Mouse (Mus musculus) left cerebral cortex, postnatal 10 days (tissue): ENCODE data around the gene Spcs2. TPM values are rescaled to one million over a fixed set of nuclear protein-coding genes. Genes with fewer than 3 reads are reported as not detected.
"Not testable (repeated sequence)": the region's sequence is repeated elsewhere in the genome, so short reads cannot be mapped to it uniquely, and the experiment has no call there.

ENCODE experiments used
- DNase-seq, 2 experiments: peaks; one replicate each; pipeline ENCODE4 v3.0.0; 2021 to 2022; ENCODE audit warnings: low spot score in 2 of 2, mixed read lengths in 1 of 2; ENCODE audit errors: extremely low spot score in 1 of 2
- intact Hi-C: fragments of 180-260 bp; cut with DNase I; formaldehyde crosslinking; loops from one replicate; pipeline ENCODE4 v1.15.1; 2025
- total RNA-seq, 2 experiments: library from RNA; stranded (reverse); gene quantifications; 2 replicates each; pipeline ENCODE4 v1.2.3; 2021

Gene Spcs2
- total RNA-seq, 2 experiments from 2014 or later = 79.7 to 86.7 TPM

- no peak for DNase-seq
- intact Hi-C loops = no loop called here
These were observed 29.4 kb downstream of the Spcs2 start for GRCm38 (mm10) chr7:99833846-99834222.

DNA sequence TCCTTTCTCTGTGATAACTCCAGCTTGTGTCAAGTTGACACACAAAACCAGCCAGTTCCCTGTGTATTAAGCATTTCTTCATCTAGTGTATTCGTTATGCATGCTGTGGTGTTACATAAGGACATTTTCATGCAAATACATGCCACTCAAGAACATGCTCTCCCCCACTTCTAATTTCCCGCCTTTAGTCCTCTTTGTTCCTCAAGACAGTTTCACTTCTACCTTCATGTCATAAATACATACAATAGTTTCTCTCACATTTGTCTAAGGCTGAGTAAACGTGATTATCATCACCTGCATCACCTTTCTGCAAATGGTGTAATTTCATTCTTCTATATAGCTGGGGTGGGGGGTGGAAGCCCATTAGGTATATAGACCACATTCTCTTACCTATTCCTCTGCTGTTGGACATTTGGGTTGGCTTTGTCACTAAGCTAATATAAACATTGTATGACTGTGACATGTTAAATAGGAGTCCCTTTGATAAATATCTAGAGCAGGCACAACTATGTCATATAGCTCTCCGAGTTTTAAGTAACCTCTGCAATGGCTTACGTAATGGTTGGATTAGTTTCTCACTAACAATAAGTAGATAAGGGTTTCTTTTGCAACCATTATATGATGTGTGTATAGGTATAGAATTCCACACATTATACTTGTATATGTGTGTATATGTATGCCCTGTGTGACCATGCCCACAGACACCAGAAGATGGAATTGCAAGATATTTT is 30.0 kb downstream of the Spcs2 start:
- intact Hi-C loops = no loop called here
- DNase-seq = no peak

GRCm38 (mm10) chr7:99828083-99828570 is 35.1 kb downstream of the Spcs2 start, which contains the start of gene Neu3:
Neu3 (minus strand) TSS chr7:99828417.
- DNase-seq = peak; percentile 83 to 95
- intact Hi-C loops = no loop called here

DNA sequence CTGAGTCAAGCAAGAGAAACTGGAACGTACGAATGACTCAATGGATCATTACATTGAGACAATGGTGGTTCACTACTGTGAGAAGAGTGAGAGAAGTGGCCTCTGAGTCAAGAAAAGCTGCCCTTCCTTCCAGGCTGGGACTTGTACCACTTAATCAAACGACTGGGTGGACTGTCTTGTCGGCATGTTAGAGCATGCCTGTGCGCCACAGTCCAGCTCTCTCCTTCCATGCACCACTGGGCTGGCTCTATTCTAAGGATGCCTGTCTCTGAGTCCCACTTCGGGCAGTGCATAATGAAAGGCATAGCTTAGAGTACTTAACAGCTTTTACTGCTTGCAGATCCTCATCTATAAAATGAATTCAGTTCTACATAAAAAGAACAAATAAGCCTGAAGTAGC is 37.2 kb downstream of the Spcs2 start:
- DNase-seq = no peak
- intact Hi-C loops = no loop called here

DNA sequence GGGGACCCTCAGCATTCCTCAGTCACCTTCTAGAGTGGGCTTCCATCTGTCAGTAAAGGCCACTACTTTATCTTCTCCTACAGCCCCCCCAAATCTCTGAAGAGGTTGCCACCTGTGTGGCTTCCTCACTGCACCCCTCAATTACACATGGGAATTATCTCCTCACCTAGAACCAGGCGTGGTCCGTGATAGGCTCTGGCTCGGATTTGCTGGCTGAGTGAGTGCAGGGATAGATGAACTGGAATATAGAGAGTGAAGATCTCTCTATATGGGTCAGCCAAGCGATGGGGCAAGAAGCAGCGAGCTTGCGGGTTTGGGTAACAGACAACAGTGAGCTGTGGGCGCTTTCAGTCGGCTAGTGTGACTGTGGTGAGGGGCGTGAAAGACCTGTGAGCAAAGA is 37.8 kb downstream of the Spcs2 start:
- no peak for DNase-seq
- intact Hi-C loops = no loop called here

DNA sequence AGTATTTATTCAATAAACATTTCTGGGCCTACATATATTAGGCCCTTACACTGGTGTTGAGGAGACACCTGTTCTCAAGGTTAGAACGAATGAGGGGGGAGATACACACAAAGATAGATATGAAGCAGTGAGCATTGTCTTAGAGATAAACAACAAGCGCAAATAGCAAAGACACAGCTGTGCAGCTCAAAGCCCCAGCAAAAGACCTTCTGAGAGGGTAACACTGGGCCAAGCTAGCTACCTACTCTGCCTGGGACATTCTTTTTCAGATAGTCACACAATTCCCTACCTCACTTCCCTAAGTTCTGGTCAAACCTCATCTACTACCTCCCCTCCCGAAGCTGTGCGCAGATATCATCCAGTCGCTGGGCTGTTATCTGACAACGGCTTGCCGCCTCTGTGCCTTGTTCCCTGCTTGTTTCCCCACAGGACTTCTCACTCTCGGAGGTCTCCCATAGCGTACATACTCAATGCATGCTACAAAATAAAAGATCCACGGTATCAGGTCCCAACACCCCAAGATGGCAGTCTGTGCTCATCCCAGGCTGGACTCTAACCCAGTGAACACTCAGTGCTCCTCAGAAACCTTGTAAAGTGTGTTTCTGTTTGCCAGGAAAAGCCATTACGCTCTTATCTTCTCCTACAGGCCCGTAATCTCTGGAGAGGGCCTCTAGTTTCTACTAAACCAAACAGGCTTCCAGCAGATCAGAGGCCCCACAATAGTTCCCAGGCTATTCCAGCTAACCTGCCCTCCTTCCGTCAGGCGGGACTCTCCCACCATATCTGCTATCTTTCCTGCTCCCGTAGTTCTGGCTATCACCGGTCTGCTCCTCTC is 38.4 kb downstream of the Spcs2 start:
- intact Hi-C loops = no loop called here
- no peak for DNase-seq

DNA sequence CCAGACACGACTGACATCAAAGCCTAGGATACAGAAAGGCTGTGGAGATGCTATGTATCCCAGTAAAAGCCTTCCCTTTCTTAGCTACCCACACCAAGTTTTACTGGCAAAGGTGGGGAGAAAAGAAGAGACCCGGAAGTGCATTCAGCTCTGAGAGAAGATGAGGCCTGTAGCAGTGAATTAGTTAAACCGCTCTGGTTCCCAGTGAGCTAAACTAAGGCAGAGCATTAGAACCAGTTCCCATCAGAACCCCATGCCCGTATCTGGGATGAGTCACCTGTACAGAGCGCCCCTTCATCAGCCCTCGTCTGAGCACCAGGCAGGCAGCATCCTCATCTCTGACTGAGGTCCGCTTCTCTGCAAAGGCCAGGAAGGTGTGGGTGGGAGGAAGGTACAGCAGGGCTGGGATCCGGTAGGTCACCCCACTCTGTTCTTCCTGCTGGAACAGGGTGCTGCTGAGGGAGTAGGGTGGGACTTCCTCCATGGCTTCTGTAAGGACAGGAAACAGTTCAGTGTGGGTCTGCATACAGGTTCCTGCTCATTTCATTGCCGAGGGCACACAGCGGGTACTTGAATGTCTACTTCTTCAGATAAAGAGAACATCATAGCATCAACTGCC is 40.1 kb downstream of the Spcs2 start:
- intact Hi-C loops = no loop called here
- DNase-seq = no peak

GRCm38 (mm10) chr7:99822426-99822825 is 40.8 kb downstream of the Spcs2 start:
- intact Hi-C loops = no loop called here

GRCm38 (mm10) chr7:99821953-99822352 is 41.3 kb downstream of the Spcs2 start:
- DNase-seq = no peak
- intact Hi-C loops = no loop called here

More at GRCm38 (mm10) chr7:99822426-99822825, 40.8 kb downstream of the Spcs2 start:
- no peak for DNase-seq

GRCm38 (mm10) chr7:99818181-99818725 is 45.0 kb downstream of the Spcs2 start:
- intact Hi-C loops, DNase-seq: not testable (repeated sequence)

- intact Hi-C loops = loop anchor here (5.0 kb wide), 1 partner anchor 59 kb away; no protein-coding TSS in a partner anchor
- DNase-seq = no peak
These were observed 49.9 kb downstream of the Spcs2 start for GRCm38 (mm10) chr7:99813394-99813793.

GRCm38 (mm10) chr7:99811661-99812060 is 51.6 kb downstream of the Spcs2 start:
- intact Hi-C loops = loop anchor here (5.0 kb wide), 1 partner anchor 61 kb away; no protein-coding TSS in a partner anchor
- no peak for DNase-seq

- DNase-seq = no peak
- intact Hi-C loops = loop anchor here (5.0 kb wide), 1 partner anchor 61 kb away; no protein-coding TSS in a partner anchor
These were observed 52.4 kb downstream of the Spcs2 start for GRCm38 (mm10) chr7:99810814-99811213.

- intact Hi-C loops, DNase-seq: not testable (repeated sequence)
These were observed 56.2 kb downstream of the Spcs2 start for GRCm38 (mm10) chr7:99807043-99807442.

DNA sequence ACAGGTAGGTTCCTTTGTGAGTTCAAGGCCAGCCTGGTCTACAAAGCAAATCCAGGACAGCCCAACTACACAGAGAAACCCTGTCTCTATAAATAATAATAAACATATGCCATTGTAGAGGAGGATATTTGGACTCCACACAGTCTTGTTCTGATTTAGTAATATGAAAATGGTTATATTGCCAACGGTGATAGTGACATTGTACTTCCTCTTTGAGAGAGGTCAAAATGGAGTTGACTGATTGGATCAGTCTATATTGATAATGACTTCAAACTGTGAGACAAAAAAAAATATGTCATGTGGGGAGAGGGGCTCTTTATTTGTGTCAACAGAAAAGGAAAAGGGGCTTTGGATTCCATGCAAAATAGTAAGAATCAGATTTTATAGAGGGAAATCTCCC is 57.9 kb downstream of the Spcs2 start:
- DNase-seq = no peak
- intact Hi-C loops = no loop called here

DNA sequence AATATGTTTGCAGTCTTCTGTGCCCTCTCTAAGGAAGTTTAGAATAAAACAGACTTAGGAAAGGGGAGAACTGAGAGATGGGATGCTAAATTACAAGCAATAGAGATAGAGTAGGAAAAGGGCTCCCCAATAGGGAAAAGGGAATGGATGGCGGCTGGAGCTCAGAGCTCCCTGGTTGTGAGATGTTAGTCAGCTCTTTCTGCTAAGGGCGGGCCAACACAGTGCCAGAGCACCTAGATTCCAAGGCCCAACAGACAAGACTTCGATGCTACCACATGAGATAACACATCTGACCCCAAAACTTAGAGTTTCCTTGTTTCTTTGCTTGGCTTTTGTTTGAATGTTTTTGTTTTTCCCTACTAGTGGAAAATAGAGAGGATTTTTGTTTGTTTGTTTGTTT is 59.2 kb downstream of the Spcs2 start:
- DNase-seq, intact Hi-C loops: not testable (repeated sequence)

GRCm38 (mm10) chr7:99803535-99803934 is 59.7 kb downstream of the Spcs2 start:
- no peak for DNase-seq
- intact Hi-C loops = no loop called here

DNA sequence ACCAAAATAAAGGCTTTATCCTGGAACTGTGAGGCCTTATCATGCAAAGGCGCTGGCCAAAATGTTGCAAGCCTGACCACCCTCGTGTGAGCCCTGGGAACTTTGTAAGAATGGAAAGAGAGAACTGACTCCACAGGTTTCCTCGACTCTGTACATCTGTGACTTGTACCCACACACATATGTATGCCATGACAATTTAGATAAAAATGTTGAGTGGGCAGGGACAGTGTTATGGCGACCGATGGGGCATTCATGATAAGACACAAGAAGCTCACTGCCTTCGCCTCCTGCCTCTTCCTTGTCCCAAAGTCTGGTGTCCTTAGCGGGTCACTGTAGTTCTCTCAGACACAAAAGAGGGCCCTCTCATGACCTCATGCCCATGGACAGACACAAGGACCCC is 64.1 kb downstream of the Spcs2 start:
- DNase-seq = no peak
- intact Hi-C loops = loop anchor here (2.0 to 5.0 kb wide), 2 partner anchors 174 to 297 kb away; no protein-coding TSS in a partner anchor
